Mouse (Mus musculus) forebrain, embryonic 15.5 days (tissue): ENCODE measurements at regions not wholly inside any gene's neighbourhood (a gene's known extent, or its start where the extent isn't known, plus 50 kb on each side); places are given as distances from the start of the nearest gene placed in this dataset.

Experiments used
- ATAC-seq: fragments of 200-750 bp; cut with Nextera tagmentation; replicated peaks from 2 replicates; pipeline ENCODE4 v1.8.0; 2017; ENCODE audit warnings: mild to moderate bottlenecking, moderate TSS enrichment, moderate library complexity
- H3K27ac ChIP-seq: fragments of 300-500 bp; sonication (generic); replicated peaks from 2 replicates; pipeline ENCODE4 v1.5.1; 2015; ENCODE audit warnings: mild to moderate bottlenecking, inconsistent platforms
- H3K27me3 ChIP-seq: fragments of 300-500 bp; sonication (generic); 2 replicates; pipeline ENCODE4 v1.6.1; 2015; ENCODE audit warnings: inconsistent platforms
- H3K36me3 ChIP-seq: fragments of 300-500 bp; sonication (generic); 2 replicates; pipeline ENCODE4 v1.6.1; 2015; ENCODE audit warnings: mild to moderate bottlenecking, inconsistent platforms
- H3K4me1 ChIP-seq: fragments of 300-500 bp; sonication (generic); 2 replicates; pipeline ENCODE4 v1.6.1; 2015; ENCODE audit warnings: inconsistent platforms
- H3K4me2 ChIP-seq: fragments of 300-500 bp; sonication (generic); replicated peaks from 2 replicates; pipeline ENCODE4 v1.6.1; 2015; ENCODE audit warnings: mild to moderate bottlenecking, inconsistent platforms
- H3K4me3 ChIP-seq: fragments of 300-500 bp; sonication (generic); 2 replicates; pipeline ENCODE4 v1.5.1; 2015; ENCODE audit warnings: mild to moderate bottlenecking, inconsistent platforms
- H3K9ac ChIP-seq: fragments of 300-500 bp; sonication (generic); replicated peaks from 2 replicates; pipeline ENCODE4 v1.6.1; 2015; ENCODE audit warnings: mild to moderate bottlenecking, inconsistent platforms
- H3K9me3 ChIP-seq: fragments of 300-500 bp; sonication (generic); 2 replicates; pipeline ENCODE4 v1.6.1; 2016; ENCODE audit warnings: inconsistent platforms
- WGBS: fragments of 180-500 bp; shearing (Covaris S2); methylation state at CpG from one replicate; pipeline ENCODE4 v1.1.7; 2015; ENCODE audit warnings: mixed read lengths; 5-methylcytosine and 5-hydroxymethylcytosine counted together

DNA sequence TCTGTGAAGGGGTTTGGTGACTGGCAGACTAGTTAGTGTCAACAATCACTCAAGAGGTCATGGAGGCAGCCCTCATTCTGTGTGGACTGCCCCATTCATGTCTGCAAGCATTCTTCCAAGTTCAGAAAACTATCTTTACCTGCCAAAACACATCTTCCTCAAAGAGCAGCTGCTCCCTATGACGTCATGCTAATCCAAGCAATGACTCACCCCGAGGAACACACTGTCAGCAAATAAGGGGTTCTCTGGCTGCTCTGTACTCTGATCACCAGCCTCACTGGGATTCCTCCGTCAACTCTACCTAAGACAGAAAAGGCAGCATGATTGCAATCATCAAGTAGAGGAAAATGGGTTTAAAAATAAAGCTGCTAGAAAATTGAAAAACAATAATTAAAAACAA is 165.4 kb upstream of the Nabp1 start:
- H3K4me2 ChIP-seq, result no peak overlapping the region
- H3K36me3 ChIP-seq, result no peaks in the 10 kb centered on the region
- no peaks in the 10 kb centered on the region for H3K9me3 ChIP-seq
- H3K27me3 ChIP-seq, result no peaks in the 10 kb centered on the region
- no peak overlapping the region for H3K27ac ChIP-seq
- 22% methylated on average over 3 of the region's 3 CpGs for WGBS
- no peak overlapping the region for H3K4me3 ChIP-seq
- H3K4me1 ChIP-seq, result peaks cover under 1% of the 10 kb centered on the region; the same call in 1 of the 2 replicates
- 0 out of 2 replicates have a peak, but pooled peaks have one; percentile 26 for ATAC-seq
- H3K9ac ChIP-seq, result no peak overlapping the region

DNA sequence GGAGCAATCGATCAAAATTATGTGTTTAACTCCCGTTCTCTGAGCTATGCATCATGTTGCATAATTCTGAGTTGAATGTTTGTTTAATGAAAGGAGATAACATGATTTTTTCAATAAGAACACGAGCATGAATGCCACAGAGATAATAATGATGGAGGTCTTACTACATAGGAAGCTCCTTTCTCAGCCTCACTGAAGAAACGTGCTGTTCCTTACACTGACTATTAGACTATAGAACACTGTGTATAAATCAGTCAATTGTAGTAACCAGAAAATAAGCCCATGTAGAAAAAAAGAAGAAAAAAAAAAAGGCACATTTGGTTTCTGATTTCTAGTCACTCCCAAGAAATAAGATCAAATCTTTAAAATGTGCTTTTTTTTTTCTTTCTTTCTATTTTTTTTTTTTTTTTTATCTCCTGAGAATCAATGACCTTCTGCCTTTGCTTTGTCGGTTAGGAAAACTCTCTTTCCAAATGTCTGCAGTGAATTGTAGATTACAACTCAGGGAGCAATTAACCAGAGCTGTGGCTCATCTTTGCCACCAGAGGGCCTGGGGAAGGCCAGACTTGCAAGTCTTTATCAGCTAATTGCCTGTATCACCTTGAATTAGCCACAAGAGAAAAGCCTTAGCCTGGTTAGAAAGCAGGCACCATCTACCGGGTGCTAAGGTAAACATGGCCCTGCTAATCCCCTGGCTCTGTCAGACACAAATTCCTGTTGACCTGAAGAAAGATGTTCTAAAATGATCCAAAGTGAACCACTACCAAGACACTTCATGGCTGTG is 160.5 kb upstream of the Nabp1 start:
- Histone ChIP-seq H3K9me3 (no peaks in the 10 kb centered on the region), H3K36me3 (no peaks in the 10 kb centered on the region), H3K4me1 (peaks cover 13% of the 10 kb centered on the region), H3K27ac (no peak overlapping the region), H3K9ac (no peak overlapping the region), H3K4me3 (no peak overlapping the region), H3K4me2 (no peak overlapping the region), H3K27me3 (no peaks in the 10 kb centered on the region)
- WGBS, result 66% methylated on average over 6 of the region's 6 CpGs
- ATAC-seq, result no peak

DNA sequence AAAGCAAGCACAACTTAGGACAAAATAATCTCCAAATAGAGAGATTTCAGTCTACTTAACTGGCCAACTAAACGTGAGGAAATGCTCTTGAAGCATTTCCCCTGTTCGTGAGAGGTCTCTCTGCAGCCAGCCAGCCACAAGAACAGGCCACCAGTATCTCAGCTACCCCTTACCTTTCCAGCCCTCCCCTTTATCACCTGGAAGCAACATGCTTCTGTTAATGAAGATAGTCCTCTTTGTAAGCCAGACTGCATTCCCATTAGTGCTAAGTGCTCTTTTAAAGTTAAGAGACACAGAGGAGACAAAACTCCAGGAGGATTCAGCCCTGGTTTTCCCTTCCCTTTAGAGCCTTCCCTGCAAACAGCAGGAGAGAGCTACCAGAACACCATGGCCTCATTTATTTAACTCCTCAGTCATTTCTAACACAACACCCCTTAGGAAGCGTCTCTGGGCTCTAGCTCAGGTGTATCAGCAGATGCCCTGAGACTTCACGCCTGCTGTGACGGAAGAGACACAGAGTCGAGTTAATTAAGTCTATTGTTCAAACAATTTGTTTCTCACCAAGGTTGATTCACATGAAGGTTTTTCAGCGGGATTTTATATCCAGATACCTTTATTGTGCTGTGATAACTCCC is 157.8 kb upstream of the Nabp1 start:
- no peaks in the 10 kb centered on the region for H3K36me3 ChIP-seq
- H3K9me3 ChIP-seq, result no peaks in the 10 kb centered on the region
- no peaks in the 10 kb centered on the region for H3K27me3 ChIP-seq
- no peak overlapping the region for H3K27ac ChIP-seq
- no peak overlapping the region for H3K4me3 ChIP-seq
- no peak overlapping the region for H3K9ac ChIP-seq
- H3K4me1 ChIP-seq, result peaks cover 14% of the 10 kb centered on the region
- H3K4me2 ChIP-seq, result no peak overlapping the region
- no peak for ATAC-seq
- 34% methylated on average over 7 of the region's 7 CpGs for WGBS

DNA sequence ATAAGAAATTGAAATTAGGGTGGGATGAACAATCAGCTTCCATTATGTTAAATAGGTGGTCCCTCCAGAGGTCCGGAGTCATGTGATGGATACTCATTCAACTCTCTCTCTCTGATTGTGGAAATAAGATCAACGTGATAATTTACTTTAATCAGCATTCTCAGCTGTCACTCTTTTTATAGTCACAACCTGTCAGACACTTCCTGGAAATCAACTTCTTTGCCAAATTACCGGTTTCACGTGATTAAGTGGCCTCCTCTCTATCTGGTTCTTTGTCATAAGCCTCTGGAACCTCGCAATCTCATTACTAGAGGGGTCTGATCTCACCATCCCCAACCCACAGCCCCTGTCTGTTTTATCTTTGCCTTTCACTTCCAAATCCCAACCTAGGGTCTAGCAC is 155.6 kb upstream of the Nabp1 start:
- no peak overlapping the region for H3K4me2 ChIP-seq
- WGBS, result 35% methylated on average over 5 of the region's 5 CpGs
- no peak overlapping the region for H3K9ac ChIP-seq
- no peaks in the 10 kb centered on the region for H3K9me3 ChIP-seq
- H3K36me3 ChIP-seq, result no peaks in the 10 kb centered on the region
- H3K4me3 ChIP-seq, result no peak overlapping the region
- 0 out of 2 replicates have a peak, but pooled peaks have one; percentile 41 for ATAC-seq
- H3K4me1 ChIP-seq, result peaks cover 16% of the 10 kb centered on the region
- H3K27ac ChIP-seq, result no peak overlapping the region
- no peaks in the 10 kb centered on the region for H3K27me3 ChIP-seq

DNA sequence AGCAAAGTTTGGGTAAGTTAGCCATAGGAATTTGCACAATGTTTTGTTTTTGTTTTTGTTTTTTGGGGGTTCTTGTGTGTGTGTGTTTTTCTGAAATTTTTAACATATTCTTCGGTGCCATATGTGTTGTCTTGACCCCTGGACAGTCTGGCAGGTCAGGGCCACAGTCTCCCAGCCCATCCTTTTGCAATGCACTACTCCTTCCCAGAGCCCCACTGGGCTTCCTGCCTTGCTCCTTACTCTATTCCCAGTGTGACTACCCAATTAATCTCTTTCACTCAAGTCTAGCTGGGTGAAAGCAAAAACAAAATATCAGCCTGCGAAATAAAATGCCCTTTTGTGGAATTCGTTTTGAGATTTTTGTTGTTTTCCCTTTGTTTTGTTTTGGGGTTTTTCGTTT is 154.6 kb upstream of the Nabp1 start:
- H3K4me2 ChIP-seq, result no peak overlapping the region
- no peak overlapping the region for H3K4me3 ChIP-seq
- peaks cover 23% of the 10 kb centered on the region for H3K4me1 ChIP-seq
- H3K9ac ChIP-seq, result no peak overlapping the region
- H3K36me3 ChIP-seq, result no peaks in the 10 kb centered on the region
- no peak overlapping the region for H3K27ac ChIP-seq
- H3K9me3 ChIP-seq, result no peaks in the 10 kb centered on the region
- 80% methylated on average over 4 of the region's 4 CpGs for WGBS
- no peaks in the 10 kb centered on the region for H3K27me3 ChIP-seq
- ATAC-seq, result no peak

DNA sequence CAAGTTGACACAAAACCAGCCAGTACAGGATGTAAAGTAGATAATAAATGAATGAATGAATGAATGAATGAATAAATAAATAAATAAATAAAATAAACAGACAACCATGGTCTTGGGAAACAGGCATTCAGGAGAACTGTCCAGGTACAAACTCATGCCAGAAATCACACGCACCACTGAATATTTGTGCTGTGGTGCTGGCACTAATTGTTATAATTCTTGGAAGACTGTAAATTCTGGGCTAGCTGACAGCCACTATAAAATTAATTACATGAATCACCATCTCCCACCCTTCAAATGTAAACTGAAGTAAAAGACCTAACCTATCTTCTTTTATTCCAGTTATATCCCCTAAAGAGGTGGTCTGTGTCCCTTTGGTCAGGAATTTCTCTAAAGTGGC is 151.6 kb upstream of the Nabp1 start:
- Histone ChIP-seq H3K36me3 (no peaks in the 10 kb centered on the region), H3K4me1 (peaks cover 16% of the 10 kb centered on the region), H3K27ac (no peak overlapping the region), H3K9me3 (no peaks in the 10 kb centered on the region), H3K4me3 (no peak overlapping the region), H3K27me3 (no peaks in the 10 kb centered on the region), H3K4me2 (no peak overlapping the region), H3K9ac (no peak overlapping the region)
- no peak for ATAC-seq
- WGBS, result 49% methylated on average over 1 of the region's 1 CpGs

DNA sequence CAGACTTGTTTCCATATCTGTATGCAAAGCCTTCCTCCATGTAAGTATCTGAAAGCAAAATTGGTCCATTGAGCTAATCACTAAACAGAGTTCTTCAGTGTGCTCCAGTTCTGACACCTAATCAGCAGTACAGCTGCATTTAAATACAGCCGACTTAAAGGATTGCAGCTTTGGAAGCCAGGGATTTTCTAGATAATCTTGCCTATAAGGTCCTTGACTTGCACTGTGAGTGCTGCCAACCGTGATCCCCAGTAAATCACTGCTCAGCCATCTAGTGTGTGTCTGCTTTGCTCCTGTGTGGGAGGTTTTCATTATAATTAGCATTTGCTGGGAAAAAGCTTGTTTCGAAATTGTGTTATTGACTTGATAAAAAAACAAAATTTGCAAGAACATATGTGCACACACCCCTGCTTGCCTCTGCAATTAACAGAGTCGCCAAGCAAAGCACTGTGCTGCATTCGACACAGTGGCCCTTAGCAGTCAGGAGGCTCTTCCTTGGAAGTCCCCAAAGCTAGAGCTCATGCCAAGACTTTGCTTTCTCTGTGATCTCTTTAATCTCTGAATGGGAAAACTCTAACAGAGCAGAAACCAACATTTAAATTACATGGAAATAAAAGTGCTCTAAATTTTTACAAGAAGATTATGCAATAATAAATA is 150.0 kb upstream of the Nabp1 start:
- peaks cover 13% of the 10 kb centered on the region for H3K4me1 ChIP-seq
- no peak overlapping the region for H3K4me3 ChIP-seq
- no peak overlapping the region for H3K9ac ChIP-seq
- WGBS, result 23% methylated on average over 5 of the region's 5 CpGs
- H3K36me3 ChIP-seq, result no peaks in the 10 kb centered on the region
- no peak overlapping the region for H3K4me2 ChIP-seq
- ATAC-seq, result peak; percentile 55
- H3K9me3 ChIP-seq, result no peaks in the 10 kb centered on the region
- peak overlapping the region; percentile 63 for H3K27ac ChIP-seq
- no peaks in the 10 kb centered on the region for H3K27me3 ChIP-seq

DNA sequence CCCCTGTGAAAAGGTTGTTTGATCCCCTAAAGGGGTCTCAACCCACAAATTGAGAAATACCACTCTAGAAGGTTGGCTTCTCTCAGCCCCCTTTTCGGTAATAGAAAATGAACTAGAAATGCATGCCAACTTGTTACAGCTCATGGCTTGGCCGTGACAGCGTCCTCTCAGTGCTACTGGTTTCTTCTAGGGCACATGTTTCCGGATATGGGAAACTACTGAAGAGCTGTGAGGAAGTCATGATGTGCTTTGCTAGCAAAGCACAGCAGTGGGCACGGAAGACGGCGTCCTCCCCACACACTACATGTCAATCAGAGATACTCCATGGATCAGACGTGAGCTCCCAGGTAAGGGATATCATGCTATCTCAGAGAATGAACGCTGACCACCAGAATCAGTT is 148.1 kb upstream of the Nabp1 start:
- Histone ChIP-seq H3K4me3 (no peak overlapping the region), H3K9ac (no peak overlapping the region), H3K27ac (no peak overlapping the region), H3K4me2 (no peak overlapping the region), H3K4me1 (peaks cover 23% of the 10 kb centered on the region), H3K9me3 (no peaks in the 10 kb centered on the region), H3K36me3 (no peaks in the 10 kb centered on the region), H3K27me3 (no peaks in the 10 kb centered on the region)
- WGBS, result 88% methylated on average over 9 of the region's 9 CpGs
- no peak for ATAC-seq

DNA sequence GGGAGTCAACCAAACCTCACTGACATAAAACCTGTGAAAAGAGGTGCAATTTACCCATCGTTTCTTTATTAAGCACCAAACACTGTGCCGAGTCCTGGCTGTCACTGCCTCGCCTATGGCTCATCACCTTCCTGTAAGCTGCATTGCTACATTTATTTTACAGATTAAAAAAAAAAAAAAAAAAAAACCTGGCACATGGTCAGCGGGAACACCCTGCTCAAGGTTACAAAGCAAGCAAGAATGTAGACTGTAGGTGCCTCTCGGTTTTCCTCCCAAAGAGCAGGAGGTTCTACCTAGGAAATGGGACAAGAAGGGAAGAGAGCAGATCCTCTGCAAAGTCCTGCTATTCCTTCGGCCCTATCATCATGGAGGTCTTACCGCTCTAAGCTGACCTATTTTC is 146.9 kb upstream of the Nabp1 start:
- Histone ChIP-seq H3K27ac (no peak overlapping the region), H3K9ac (no peak overlapping the region), H3K9me3 (no peaks in the 10 kb centered on the region), H3K36me3 (no peaks in the 10 kb centered on the region), H3K4me2 (no peak overlapping the region), H3K27me3 (no peaks in the 10 kb centered on the region), H3K4me1 (peaks cover 23% of the 10 kb centered on the region), H3K4me3 (no peak overlapping the region)
- 91% methylated on average over 7 of the region's 7 CpGs for WGBS
- ATAC-seq, result no peak

DNA sequence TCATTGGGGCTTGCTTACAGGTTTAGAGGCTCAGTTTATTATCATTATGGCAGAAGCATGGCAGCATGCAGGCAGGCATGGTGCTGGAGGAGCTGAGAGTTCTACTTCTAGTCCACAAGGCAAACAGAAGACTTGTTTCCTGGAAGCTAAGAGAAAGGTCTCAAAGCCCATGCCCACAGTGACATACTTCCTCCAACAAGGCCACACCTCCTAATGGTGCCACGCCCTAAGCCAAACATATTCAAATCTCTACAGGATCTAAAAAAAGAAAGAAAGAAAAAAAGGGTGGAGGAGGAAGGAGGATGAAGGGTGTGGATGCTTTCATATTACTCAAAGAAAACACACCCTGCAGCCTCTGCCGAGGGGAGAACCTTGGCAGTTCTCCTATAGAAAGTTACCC is 146.3 kb upstream of the Nabp1 start:
- Histone ChIP-seq H3K4me2 (no peak overlapping the region), H3K9me3 (no peaks in the 10 kb centered on the region), H3K4me3 (no peak overlapping the region), H3K27me3 (no peaks in the 10 kb centered on the region), H3K9ac (no peak overlapping the region), H3K27ac (no peak overlapping the region), H3K4me1 (peaks cover 23% of the 10 kb centered on the region), H3K36me3 (no peaks in the 10 kb centered on the region)
- 91% methylated on average over 2 of the region's 2 CpGs for WGBS
- ATAC-seq, result no peak

DNA sequence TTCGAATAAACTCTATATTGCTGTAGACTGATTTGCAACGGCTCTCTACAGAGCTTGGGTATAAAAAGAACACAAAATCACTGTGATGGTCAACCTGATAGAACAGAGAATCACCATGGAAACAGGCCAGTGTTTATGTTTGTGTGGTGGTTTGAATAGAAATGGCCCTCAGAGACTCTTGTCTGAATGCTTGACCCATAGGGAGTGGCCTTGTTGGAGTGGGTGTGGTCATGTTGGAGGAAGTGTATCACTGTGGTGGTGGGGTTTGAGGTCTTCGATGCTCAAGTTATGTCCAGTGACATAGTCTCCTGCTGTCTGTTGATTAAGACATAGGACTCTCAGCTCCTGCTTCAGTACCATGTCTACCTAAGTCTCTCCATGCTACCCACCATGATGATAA is 144.8 kb upstream of the Nabp1 start:
- H3K9ac ChIP-seq, result no peak overlapping the region
- H3K4me1 ChIP-seq, result peaks cover 23% of the 10 kb centered on the region
- no peak overlapping the region for H3K4me3 ChIP-seq
- H3K36me3 ChIP-seq, result no peaks in the 10 kb centered on the region
- no peaks in the 10 kb centered on the region for H3K27me3 ChIP-seq
- H3K27ac ChIP-seq, result no peak overlapping the region
- H3K4me2 ChIP-seq, result no peak overlapping the region
- no peak for ATAC-seq
- H3K9me3 ChIP-seq, result no peaks in the 10 kb centered on the region
- WGBS, result 54% methylated on average over 3 of the region's 3 CpGs

DNA sequence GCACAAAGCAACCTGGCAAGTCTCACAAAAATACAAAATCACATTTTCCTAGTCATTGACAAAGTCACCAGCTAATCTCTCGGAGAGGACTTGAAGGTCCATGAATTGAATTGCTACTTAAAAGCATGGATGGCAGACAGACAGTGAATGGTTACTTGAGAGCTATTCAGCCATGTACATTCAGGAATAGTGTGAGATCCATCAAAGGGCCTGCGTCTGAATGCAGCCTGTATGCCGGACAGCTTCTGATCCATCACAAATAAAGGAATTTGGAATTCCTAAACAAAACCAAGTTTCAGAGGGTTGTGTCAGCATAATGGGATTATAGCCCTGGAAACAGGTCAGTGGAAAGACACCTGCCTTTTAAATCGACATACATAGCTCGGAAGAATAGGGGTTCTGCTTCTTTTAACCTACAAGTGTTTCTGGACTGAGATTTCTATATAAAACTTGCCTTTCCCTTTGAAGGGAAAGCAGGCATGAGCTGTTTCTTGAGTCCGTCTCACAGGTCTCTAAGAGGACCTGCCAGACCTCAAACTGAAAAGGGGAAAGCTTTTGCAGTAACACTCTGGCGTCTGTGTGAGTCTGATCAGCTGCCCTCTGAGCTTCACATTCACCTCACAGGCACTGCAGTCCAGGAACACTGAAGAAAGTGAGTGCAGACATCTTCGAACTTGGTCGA is 144.1 kb upstream of the Nabp1 start:
- ATAC-seq, result no peak
- Histone ChIP-seq H3K4me2 (no peak overlapping the region), H3K4me3 (no peak overlapping the region), H3K9me3 (no peaks in the 10 kb centered on the region), H3K36me3 (no peaks in the 10 kb centered on the region), H3K27ac (no peak overlapping the region), H3K9ac (no peak overlapping the region), H3K4me1 (peaks cover 28% of the 10 kb centered on the region), H3K27me3 (no peaks in the 10 kb centered on the region)
- whole genome bisulfite sequencing, result 17% methylated on average over 9 of the region's 9 CpGs
